In genomic region chr10:79946752-79947322, GRCm38 (mm10) we compare ENCODE assay signal across 1 mouse cellular context.
TF ChIP-seq lines count a peak whose summit lies in the region.

No protein-coding gene starts in this region.

TF ChIP-seq in CH12.LX, 34 proteins besides CTCF, POLR2A, EP300 and RAD21:
- TF ChIP-seq TBP (conservative IDR thresholded peaks at IDR 0.05; ENCODE audit: low read depth, low read length) (no peak), HCFC1 (IDR thresholded peaks at IDR 0.05; ENCODE audit: low read depth, low read length) (no peak)
